Mouse (Mus musculus) hindbrain, embryonic 14.5 days (tissue): ENCODE measurements around the gene Flad1. TPM values are rescaled to one million over a fixed set of nuclear protein-coding genes. Genes with fewer than 3 reads are reported as not detected.

Experiments used
- ATAC-seq: fragments of 200-750 bp; cut with Nextera tagmentation; 2 replicates; pipeline ENCODE4 v1.8.0; 2017; ENCODE audit warnings: moderate number of reproducible peaks, mild to moderate bottlenecking, moderate TSS enrichment, moderate library complexity; ENCODE audit not compliant: low FRiP score
- DNase-seq: peaks from one replicate; pipeline ENCODE4 v3.0.0-alpha.2; 2015; ENCODE audit warnings: low spot score
- H3K27ac ChIP-seq: fragments of 300-500 bp; sonication (generic); 2 replicates; pipeline ENCODE4 v1.5.1; 2014; ENCODE audit warnings: mild to moderate bottlenecking, moderate library complexity
- H3K27me3 ChIP-seq: fragments of 300-500 bp; sonication (generic); 2 replicates; pipeline ENCODE4 v1.6.1; 2014; ENCODE audit warnings: mild to moderate bottlenecking, low read length, mixed read lengths; ENCODE audit not compliant: control insufficient read depth, insufficient read depth
- H3K36me3 ChIP-seq: fragments of 300-500 bp; sonication (generic); replicated peaks from 2 replicates; pipeline ENCODE4 v1.6.1; 2014; ENCODE audit not compliant: control insufficient read depth, insufficient read depth
- H3K4me1 ChIP-seq: fragments of 300-500 bp; sonication (generic); replicated peaks from 2 replicates; pipeline ENCODE4 v1.6.1; 2014; ENCODE audit warnings: antibody characterized with exemption, low read length, mixed read lengths; ENCODE audit not compliant: control insufficient read depth, insufficient read depth
- H3K4me2 ChIP-seq: fragments of 300-500 bp; sonication (generic); replicated peaks from 2 replicates; pipeline ENCODE4 v1.6.1; 2014; ENCODE audit warnings: mild to moderate bottlenecking, moderate library complexity
- H3K4me3 ChIP-seq: fragments of 300-500 bp; sonication (generic); replicated peaks from 2 replicates; pipeline ENCODE4 v1.5.1; 2014; ENCODE audit warnings: mild to moderate bottlenecking, low read length
- H3K9ac ChIP-seq: fragments of 300-500 bp; sonication (generic); 2 replicates; pipeline ENCODE4 v1.6.1; 2014
- H3K9me3 ChIP-seq: fragments of 300-500 bp; sonication (generic); 2 replicates; pipeline ENCODE4 v1.6.1; 2016; ENCODE audit warnings: low read length; ENCODE audit not compliant: control insufficient read depth
- WGBS: fragments of 180-500 bp; shearing (Covaris S2); extraction: QIAGEN DNeasy Blood & Tissue Kit; methylation state at CpG from one replicate; pipeline ENCODE4 v1.1.7; 2014; 5-methylcytosine and 5-hydroxymethylcytosine counted together
- polyA plus RNA-seq: library from polyadenylated mRNA; unstranded; fragments of >200 nt; fragmentation: Nextera tagmentation; extraction: Ambion mirVana; gene quantifications from 2 replicates; pipeline ENCODE4 v1.2.1, GENCODE M21; 2014

The Flad1 gene
- polyA plus RNA-seq, 1 experiment from 2014 or later = 30.8 TPM

DNA sequence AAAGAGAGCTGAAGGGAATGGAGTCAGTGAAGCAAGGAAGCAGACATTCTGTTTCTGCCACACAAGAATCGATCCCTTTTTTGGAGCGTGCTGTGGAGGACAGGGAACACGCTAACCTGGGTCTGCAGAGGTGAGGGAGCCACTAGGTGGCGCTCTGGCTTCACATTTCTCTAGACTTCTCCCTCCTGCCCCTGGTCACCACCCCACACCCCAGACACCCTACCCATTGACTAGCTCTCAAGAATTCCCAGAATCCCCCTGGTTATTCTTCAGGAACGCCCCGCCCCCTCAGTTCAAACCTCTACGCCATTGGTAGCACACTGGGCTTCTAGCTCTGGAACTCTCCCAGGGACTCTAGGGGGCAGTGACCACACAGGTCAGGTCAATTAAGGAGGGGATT is 37.9 kb upstream of the Flad1 start:
- Histone ChIP-seq H3K9ac (no peak overlapping the region), H3K4me3 (no peak overlapping the region), H3K27me3 (no peaks in the 10 kb centered on the region), H3K4me1 (no peaks in the 10 kb centered on the region; the same call in 1 of the 2 replicates), H3K4me2 (no peak overlapping the region), H3K27ac (no peak overlapping the region), H3K9me3 (no peaks in the 10 kb centered on the region), H3K36me3 (no peaks in the 10 kb centered on the region)
- peak; percentile 73 for DNase-seq
- peak; percentile 51; the same call in 1 of the 2 replicates for ATAC-seq
- 35% methylated on average over 7 of the region's 7 CpGs for WGBS

DNA sequence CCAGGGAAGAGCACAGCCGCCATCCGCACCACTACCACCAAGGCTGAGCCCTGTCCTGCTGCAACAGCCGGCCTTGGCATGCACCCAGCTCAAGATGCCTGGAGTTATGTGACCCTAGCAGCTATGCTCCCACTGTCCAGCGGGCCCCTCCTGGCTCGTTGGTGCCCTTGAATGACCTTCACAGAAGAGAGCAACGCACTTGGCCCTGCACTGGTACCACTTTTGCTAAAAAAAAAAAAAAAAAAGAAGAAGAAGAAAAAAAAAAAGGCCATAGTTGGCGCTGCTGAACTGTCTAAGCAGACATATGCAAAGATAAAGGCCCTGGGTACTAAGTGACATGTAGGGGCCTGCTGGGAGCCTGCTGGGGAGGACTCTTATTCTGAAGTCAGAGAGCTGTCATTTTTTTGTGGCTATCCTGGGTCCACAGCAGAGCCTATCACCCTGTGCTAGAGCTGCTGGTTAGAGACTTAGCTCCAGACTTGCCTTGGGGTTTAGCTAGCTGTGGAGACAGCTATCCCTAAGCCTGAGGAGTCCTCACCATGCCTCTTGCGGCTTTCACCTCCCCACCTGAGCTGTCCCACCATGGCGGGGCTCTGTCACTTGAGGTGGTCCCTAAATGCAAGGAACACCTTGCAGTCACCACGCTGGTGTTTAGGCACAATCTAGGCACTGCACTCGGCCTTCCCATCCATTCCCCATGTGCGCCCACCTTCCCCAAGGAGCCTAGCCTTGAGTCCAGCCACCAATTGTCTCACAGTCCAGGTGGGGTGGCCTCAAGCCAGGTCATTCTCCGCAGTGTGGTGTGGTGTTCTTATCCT is 37.3 kb upstream of the Flad1 start:
- no peaks in the 10 kb centered on the region; the same call in 1 of the 2 replicates for H3K4me1 ChIP-seq
- no peaks in the 10 kb centered on the region for H3K9me3 ChIP-seq
- no peaks in the 10 kb centered on the region for H3K36me3 ChIP-seq
- ATAC-seq (no peak; the same call in 1 of the 2 replicates), DNase-seq (no peak)
- WGBS = 62% methylated on average over 13 of the region's 13 CpGs
- no peak overlapping the region for H3K9ac ChIP-seq
- no peak overlapping the region for H3K27ac ChIP-seq
- H3K4me3 ChIP-seq = no peak overlapping the region
- H3K4me2 ChIP-seq = no peak overlapping the region
- H3K27me3 ChIP-seq = no peaks in the 10 kb centered on the region

DNA sequence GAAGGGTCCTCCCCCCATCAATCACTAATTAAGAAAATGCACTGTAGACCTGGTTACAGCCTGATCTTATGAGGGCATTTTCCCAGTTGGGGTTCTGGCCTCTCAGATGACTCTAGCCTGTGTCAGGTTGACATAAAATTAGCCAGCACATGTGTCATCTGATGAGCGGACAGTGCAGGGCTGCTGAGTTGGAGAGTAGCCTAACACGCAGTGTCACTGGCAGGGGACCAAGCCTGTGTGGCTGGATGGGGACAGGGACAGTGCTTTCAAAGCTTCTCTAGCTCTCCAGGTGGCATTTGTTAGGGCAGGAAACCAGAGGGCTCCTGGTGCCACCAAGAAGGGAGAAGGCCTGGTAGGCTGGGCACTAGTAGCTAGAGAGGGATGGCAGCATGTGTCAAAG is 29.0 kb upstream of the Flad1 start:
- DNase-seq (no peak), ATAC-seq (no peak)
- no peak overlapping the region for H3K4me3 ChIP-seq
- H3K27ac ChIP-seq = no peak overlapping the region
- H3K27me3 ChIP-seq = no peaks in the 10 kb centered on the region
- no peak overlapping the region for H3K4me2 ChIP-seq
- H3K9ac ChIP-seq = no peak overlapping the region
- WGBS = 87% methylated on average over 2 of the region's 2 CpGs
- no peaks in the 10 kb centered on the region for H3K9me3 ChIP-seq
- no peaks in the 10 kb centered on the region for H3K36me3 ChIP-seq
- 0 out of 2 replicates have a peak, but pooled peaks cover 4% of the 10 kb centered on the region for H3K4me1 ChIP-seq

DNA sequence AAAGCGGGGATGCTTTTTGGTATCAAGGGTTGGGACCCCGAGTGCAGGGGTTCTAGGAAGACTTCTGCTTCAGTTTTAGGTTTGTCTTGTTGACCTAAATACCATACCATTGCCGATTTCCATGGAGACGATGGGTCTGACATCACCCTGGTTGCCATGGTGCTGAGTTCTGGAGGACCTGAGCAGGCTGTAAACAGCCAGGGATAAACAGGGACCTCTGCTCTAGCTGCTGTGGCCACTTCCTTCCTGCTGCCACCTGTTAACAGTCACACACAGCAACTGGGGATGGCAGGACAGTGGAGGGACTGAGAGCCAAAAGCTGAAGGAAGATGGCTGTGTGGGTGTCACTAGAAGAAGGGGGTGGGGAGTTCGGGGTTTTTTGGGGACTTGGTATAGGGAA is 25.6 kb upstream of the Flad1 start:
- Histone ChIP-seq H3K4me2 (peak overlapping the region; percentile 46), H3K36me3 (peaks cover 26% of the 10 kb centered on the region), H3K9ac (peak overlapping the region; percentile 38; the same call in 1 of the 2 replicates), H3K4me1 (0 out of 2 replicates have a peak, but pooled peaks cover 4% of the 10 kb centered on the region), H3K4me3 (peak overlapping the region; percentile 22), H3K9me3 (no peaks in the 10 kb centered on the region), H3K27ac (no peak overlapping the region), H3K27me3 (no peaks in the 10 kb centered on the region)
- DNase-seq = no peak
- ATAC-seq = no peak
- 20% methylated on average over 5 of the region's 5 CpGs for WGBS

DNA sequence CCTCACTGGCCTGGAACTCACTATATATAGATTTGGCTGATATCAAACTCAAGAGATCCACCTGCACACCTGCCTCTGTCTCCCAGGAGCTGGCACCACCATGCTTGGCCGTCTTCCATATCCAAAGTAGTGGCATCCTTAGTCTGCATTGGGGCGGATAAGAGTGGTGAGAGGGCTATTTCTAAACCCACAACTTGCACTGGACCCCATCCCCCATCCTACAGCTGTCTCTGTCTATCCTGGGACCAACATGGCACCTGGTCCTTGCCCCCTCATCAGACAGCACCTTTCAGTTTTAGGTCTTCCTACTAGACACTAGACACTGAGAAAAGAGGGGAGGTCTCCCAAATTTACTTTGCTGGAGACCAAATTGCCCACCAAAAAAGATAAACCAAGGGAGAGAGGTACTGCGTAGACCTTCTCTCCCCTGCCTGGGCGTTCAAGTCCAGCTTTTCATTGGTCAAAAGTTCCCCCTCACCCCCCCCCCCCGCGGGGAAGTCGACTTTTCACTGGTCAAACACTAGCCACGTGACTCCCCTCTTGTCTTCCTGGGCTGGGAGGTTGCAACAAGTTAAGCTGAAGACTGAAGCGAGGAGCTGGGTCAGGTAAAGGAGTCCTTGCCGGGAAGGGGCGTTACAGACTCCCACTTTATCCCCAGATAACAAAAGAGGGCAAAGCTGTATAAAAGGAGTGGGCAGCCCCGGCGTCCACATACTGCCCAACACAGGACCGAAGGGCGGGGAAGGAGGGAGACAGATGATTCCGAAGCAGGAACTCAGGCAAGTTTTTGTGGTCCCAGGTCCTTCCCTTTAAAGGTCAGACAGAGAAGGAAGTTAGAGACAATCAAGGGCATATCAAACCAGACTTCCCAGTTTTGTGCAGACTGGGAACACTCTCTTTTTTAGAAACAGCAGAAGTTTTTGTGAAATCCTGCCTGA is 24.8 kb upstream of the Flad1 start, which contains the start of gene Pbxip1:
TSS of gene Pbxip1 (plus strand) at position 531 of the 938 bp plus-strand sequence.
- 5% methylated on average over 16 of the region's 16 CpGs for WGBS
- H3K4me2 ChIP-seq = peak within 1 kb of the TSS; percentile 46
- ATAC-seq (peak; percentile 59; the same call in 1 of the 2 replicates), DNase-seq (peak; percentile 50)
- H3K36me3 ChIP-seq = peaks cover 27% of the 10 kb centered on the region
- peak within 1 kb of the TSS; percentile 22 for H3K4me3 ChIP-seq
- H3K9me3 ChIP-seq = no peaks in the 10 kb centered on the region
- H3K4me1 ChIP-seq = peaks cover 11% of the 10 kb centered on the region
- no peaks in the 10 kb centered on the region for H3K27me3 ChIP-seq
- peak within 1 kb of the TSS; percentile 38; the same call in 1 of the 2 replicates for H3K9ac ChIP-seq
- no peak within 1 kb of the TSS for H3K27ac ChIP-seq

DNA sequence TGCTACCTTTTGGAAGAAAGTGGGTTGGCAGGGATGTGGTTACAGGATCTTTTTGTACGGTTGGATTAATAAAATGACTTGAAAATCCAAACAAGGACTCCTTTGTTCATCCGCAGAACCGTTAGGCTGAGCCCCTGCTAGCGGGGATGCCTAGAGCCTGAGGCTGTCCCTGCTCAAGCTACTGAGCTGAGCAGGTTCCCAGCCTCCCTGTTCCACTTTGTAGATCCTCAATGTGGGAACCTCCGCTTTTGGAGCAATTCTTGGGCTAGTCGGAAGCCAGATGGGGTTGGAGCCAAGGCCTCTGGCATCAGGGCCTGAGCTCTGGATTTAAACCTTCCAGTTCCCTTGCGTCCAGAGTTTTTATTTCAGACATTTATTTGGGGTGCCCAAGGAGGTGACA is 23.4 kb upstream of the Flad1 start:
- no peak overlapping the region for H3K9ac ChIP-seq
- H3K4me3 ChIP-seq = no peak overlapping the region
- no peak overlapping the region for H3K4me2 ChIP-seq
- no peaks in the 10 kb centered on the region for H3K27me3 ChIP-seq
- WGBS = 64% methylated on average over 7 of the region's 7 CpGs
- peaks cover 27% of the 10 kb centered on the region for H3K36me3 ChIP-seq
- peaks cover 18% of the 10 kb centered on the region for H3K4me1 ChIP-seq
- no peak overlapping the region for H3K27ac ChIP-seq
- no peak for ATAC-seq
- no peaks in the 10 kb centered on the region for H3K9me3 ChIP-seq
- DNase-seq = no peak

DNA sequence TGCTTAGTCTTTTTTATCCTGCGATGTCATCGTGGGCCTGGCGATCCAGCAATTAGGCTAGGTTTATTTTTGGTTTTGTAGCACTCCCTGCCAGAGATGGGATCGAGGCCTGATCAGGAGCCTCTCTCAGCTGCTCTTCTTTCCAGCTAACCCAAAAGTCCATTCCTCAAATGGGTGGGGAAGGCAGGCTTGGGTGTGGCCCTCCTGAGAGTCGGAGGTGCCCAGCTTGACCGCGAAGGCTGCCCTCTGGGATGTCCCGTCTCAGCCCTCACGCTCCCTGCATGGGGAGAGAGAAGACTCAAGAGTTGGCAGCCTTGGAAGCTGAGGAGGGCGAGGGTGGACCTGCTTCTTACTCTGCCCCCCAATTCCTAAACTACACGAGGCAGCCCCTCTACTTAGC is 22.9 kb upstream of the Flad1 start:
- no peak overlapping the region for H3K4me2 ChIP-seq
- peaks cover 18% of the 10 kb centered on the region for H3K4me1 ChIP-seq
- H3K27ac ChIP-seq = no peak overlapping the region
- H3K27me3 ChIP-seq = no peaks in the 10 kb centered on the region
- WGBS = 90% methylated on average over 11 of the region's 11 CpGs
- DNase-seq (no peak), ATAC-seq (no peak)
- H3K36me3 ChIP-seq = peaks cover 27% of the 10 kb centered on the region
- 0 out of 2 replicates have a peak overlapping the region, but pooled peaks have one; percentile 13 for H3K9ac ChIP-seq
- no peaks in the 10 kb centered on the region for H3K9me3 ChIP-seq
- no peak overlapping the region for H3K4me3 ChIP-seq

DNA sequence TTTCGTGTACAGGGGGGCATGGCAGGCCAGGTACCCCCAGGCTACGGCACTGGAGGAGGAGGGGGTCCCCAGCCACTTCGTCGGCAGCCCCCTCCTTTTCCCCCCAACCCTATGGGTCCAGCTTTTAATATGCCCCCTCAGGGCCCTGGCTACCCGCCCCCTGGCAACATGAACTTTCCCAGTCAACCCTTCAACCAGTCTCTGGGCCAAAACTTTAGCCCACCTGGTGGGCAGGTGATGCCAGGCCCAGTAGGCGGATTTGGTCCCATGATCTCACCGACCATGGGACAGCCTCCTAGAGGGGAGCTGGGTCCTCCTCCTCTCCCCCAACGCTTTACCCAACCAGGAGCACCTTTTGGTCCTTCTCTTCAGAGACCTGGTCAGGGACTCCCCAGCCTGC is 20.9 kb upstream of the Flad1 start:
- H3K4me2 ChIP-seq = no peak overlapping the region
- H3K9ac ChIP-seq = no peak overlapping the region
- DNase-seq = no peak
- H3K4me3 ChIP-seq = no peak overlapping the region
- peaks cover 34% of the 10 kb centered on the region for H3K36me3 ChIP-seq
- no peak for ATAC-seq
- WGBS = 96% methylated on average over 8 of the region's 8 CpGs
- H3K9me3 ChIP-seq = no peaks in the 10 kb centered on the region
- peaks cover 18% of the 10 kb centered on the region for H3K4me1 ChIP-seq
- no peaks in the 10 kb centered on the region for H3K27me3 ChIP-seq
- H3K27ac ChIP-seq = no peak overlapping the region
